Mouse (Mus musculus) stomach, postnatal 0 days (tissue): ENCODE measurements around the gene C8b.

Experiments used
- CTCF ChIP-seq: IDR thresholded peaks from 2 replicates; pipeline ENCODE4 v1.5.1; 2016; ENCODE audit warnings: antibody characterized with exemption, low read depth, mild to moderate bottlenecking, moderate library complexity
- EP300 ChIP-seq: optimal IDR thresholded peaks from 2 replicates; pipeline ENCODE3; 2016; ENCODE audit warnings: antibody characterized with exemption

- TF ChIP-seq CTCF (no peak), EP300 (no peak)
These were observed 5.1 kb upstream of the C8b start for GRCm38 (mm10) chr4:104760878-104761624.
